Mouse (Mus musculus): Measurements from ENCODE around the gene Scd3.

Scd3 gene

GRCm38 (mm10) chr19:44257377-44257966, 54.4 kb downstream of the Scd3 start:
- no peaks in the 10 kb centered on the region for H3K27me3 ChIP-seq (ENCODE audit: insufficient read depth, low read length)
- TF ChIP-seq NANOG (IDR thresholded peaks at IDR 0.05; ENCODE audit: borderline replicate concordance, low read length) (no peak), CTCF (conservative IDR thresholded peaks at IDR 0.05; ENCODE audit: low read length) (no peak), POU5F1 (IDR thresholded peaks at IDR 0.05; ENCODE audit: borderline replicate concordance, low read length) (no peak)

GRCm38 (mm10) chr19:44259484-44259883, 56.4 kb downstream of the Scd3 start:
- no peaks in the 10 kb centered on the region for H3K27me3 ChIP-seq (ENCODE audit: insufficient read depth, low read length)
- peaks cover 72% of the 10 kb centered on the region for H3K4me1 ChIP-seq (replicated peaks; ENCODE audit: low read depth, low read length)
- no peak overlapping the region for H3K4me3 ChIP-seq (replicated peaks; ENCODE audit: low read length)
- H3K9me3 ChIP-seq (ENCODE audit: low read length), result peaks cover 26% of the 10 kb centered on the region; the same call in 1 of the 2 replicates
- H3K36me3 ChIP-seq (ENCODE audit: insufficient read depth, low read length), result no peaks in the 10 kb centered on the region
- TF ChIP-seq POU5F1 (IDR thresholded peaks at IDR 0.05; ENCODE audit: borderline replicate concordance, low read length), result no peak
- TF ChIP-seq CTCF (conservative IDR thresholded peaks at IDR 0.05; ENCODE audit: low read length), result no peak
- no peak for TF ChIP-seq NANOG (IDR thresholded peaks at IDR 0.05; ENCODE audit: borderline replicate concordance, low read length)

More at GRCm38 (mm10) chr19:44257377-44257966, 54.4 kb downstream of the Scd3 start:
- no peaks in the 10 kb centered on the region for H3K36me3 ChIP-seq (ENCODE audit: insufficient read depth, low read length)
- H3K4me1 ChIP-seq (replicated peaks; ENCODE audit: low read depth, low read length), result peaks cover 63% of the 10 kb centered on the region
- peak overlapping the region; percentile 2; the same call in 1 of the 2 replicates for H3K4me3 ChIP-seq (replicated peaks; ENCODE audit: low read length)
- H3K9me3 ChIP-seq (ENCODE audit: low read length), result peaks cover 39% of the 10 kb centered on the region

- no peak for TF ChIP-seq POU5F1 (IDR thresholded peaks at IDR 0.05; ENCODE audit: borderline replicate concordance, low read length)
- peak; percentile 19; the same call in 1 of the 2 replicates for TF ChIP-seq CTCF (conservative IDR thresholded peaks at IDR 0.05; ENCODE audit: low read length)
- peaks cover 17% of the 10 kb centered on the region; the same call in 1 of the 2 replicates for H3K9me3 ChIP-seq (ENCODE audit: low read length)
- H3K4me1 ChIP-seq (replicated peaks; ENCODE audit: low read depth, low read length), result peaks cover 81% of the 10 kb centered on the region
- no peaks in the 10 kb centered on the region for H3K36me3 ChIP-seq (ENCODE audit: insufficient read depth, low read length)
- H3K4me3 ChIP-seq (replicated peaks; ENCODE audit: low read length), result no peak overlapping the region
- H3K27me3 ChIP-seq (ENCODE audit: insufficient read depth, low read length), result no peaks in the 10 kb centered on the region
These were observed 57.4 kb downstream of the Scd3 start for GRCm38 (mm10) chr19:44260487-44260886.

GRCm38 (mm10) chr19:44261774-44262173, 58.7 kb downstream of the Scd3 start:
- Histone ChIP-seq H3K27me3 (ENCODE audit: insufficient read depth, low read length) (no peaks in the 10 kb centered on the region), H3K36me3 (ENCODE audit: insufficient read depth, low read length) (no peaks in the 10 kb centered on the region), H3K9me3 (ENCODE audit: low read length) (0 out of 2 replicates have a peak, but pooled peaks cover 5% of the 10 kb centered on the region), H3K4me3 (replicated peaks; ENCODE audit: low read length) (no peak overlapping the region), H3K4me1 (replicated peaks; ENCODE audit: low read depth, low read length) (peaks cover 93% of the 10 kb centered on the region)
- TF ChIP-seq NANOG (IDR thresholded peaks at IDR 0.05; ENCODE audit: borderline replicate concordance, low read length) (peak; percentile 88), POU5F1 (IDR thresholded peaks at IDR 0.05; ENCODE audit: borderline replicate concordance, low read length) (no peak), CTCF (conservative IDR thresholded peaks at IDR 0.05; ENCODE audit: low read length) (no peak)

- Histone ChIP-seq H3K36me3 (ENCODE audit: insufficient read depth, low read length) (no peaks in the 10 kb centered on the region), H3K27me3 (ENCODE audit: insufficient read depth, low read length) (no peaks in the 10 kb centered on the region), H3K4me1 (replicated peaks; ENCODE audit: low read depth, low read length) (peaks cover 88% of the 10 kb centered on the region), H3K9me3 (ENCODE audit: low read length) (no peaks in the 10 kb centered on the region), H3K4me3 (replicated peaks; ENCODE audit: low read length) (no peak overlapping the region)
- TF ChIP-seq CTCF (conservative IDR thresholded peaks at IDR 0.05; ENCODE audit: low read length) (no peak), POU5F1 (IDR thresholded peaks at IDR 0.05; ENCODE audit: borderline replicate concordance, low read length) (no peak)
These were observed 60.5 kb downstream of the Scd3 start for GRCm38 (mm10) chr19:44263581-44263980.

GRCm38 (mm10) chr19:44264226-44264625, 61.2 kb downstream of the Scd3 start:
- no peaks in the 10 kb centered on the region for H3K36me3 ChIP-seq (ENCODE audit: insufficient read depth, low read length)
- TF ChIP-seq NANOG (IDR thresholded peaks at IDR 0.05; ENCODE audit: borderline replicate concordance, low read length) (no peak), POU5F1 (IDR thresholded peaks at IDR 0.05; ENCODE audit: borderline replicate concordance, low read length) (no peak), CTCF (conservative IDR thresholded peaks at IDR 0.05; ENCODE audit: low read length) (no peak)
- H3K4me1 ChIP-seq (replicated peaks; ENCODE audit: low read depth, low read length), result peaks cover 84% of the 10 kb centered on the region
- no peaks in the 10 kb centered on the region for H3K9me3 ChIP-seq (ENCODE audit: low read length)
- H3K27me3 ChIP-seq (ENCODE audit: insufficient read depth, low read length), result no peaks in the 10 kb centered on the region
- H3K4me3 ChIP-seq (replicated peaks; ENCODE audit: low read length), result no peak overlapping the region

- Histone ChIP-seq H3K4me1 (replicated peaks; ENCODE audit: low read depth, low read length) (peaks cover 79% of the 10 kb centered on the region), H3K4me3 (replicated peaks; ENCODE audit: low read length) (peak overlapping the region; percentile 42), H3K9me3 (ENCODE audit: low read length) (no peaks in the 10 kb centered on the region), H3K27me3 (ENCODE audit: insufficient read depth, low read length) (no peaks in the 10 kb centered on the region), H3K36me3 (ENCODE audit: insufficient read depth, low read length) (no peaks in the 10 kb centered on the region)
- TF ChIP-seq POU5F1 (IDR thresholded peaks at IDR 0.05; ENCODE audit: borderline replicate concordance, low read length) (no peak), NANOG (IDR thresholded peaks at IDR 0.05; ENCODE audit: borderline replicate concordance, low read length) (no peak), CTCF (conservative IDR thresholded peaks at IDR 0.05; ENCODE audit: low read length) (no peak)
These were observed 62.2 kb downstream of the Scd3 start for GRCm38 (mm10) chr19:44265300-44265699.

GRCm38 (mm10) chr19:44265911-44266337, 62.9 kb downstream of the Scd3 start:
- H3K4me1 ChIP-seq (replicated peaks; ENCODE audit: low read depth, low read length), result peaks cover 79% of the 10 kb centered on the region
- no peaks in the 10 kb centered on the region for H3K27me3 ChIP-seq (ENCODE audit: insufficient read depth, low read length)
- peak overlapping the region; percentile 78 for H3K4me3 ChIP-seq (replicated peaks; ENCODE audit: low read length)
- H3K9me3 ChIP-seq (ENCODE audit: low read length), result no peaks in the 10 kb centered on the region
- TF ChIP-seq POU5F1 (IDR thresholded peaks at IDR 0.05; ENCODE audit: borderline replicate concordance, low read length), result peak; percentile 75; the same call in 1 of the 2 replicates
- TF ChIP-seq NANOG (IDR thresholded peaks at IDR 0.05; ENCODE audit: borderline replicate concordance, low read length), result peak; percentile 79; the same call in 1 of the 2 replicates
- no peak for TF ChIP-seq CTCF (conservative IDR thresholded peaks at IDR 0.05; ENCODE audit: low read length)
- H3K36me3 ChIP-seq (ENCODE audit: insufficient read depth, low read length), result no peaks in the 10 kb centered on the region

GRCm38 (mm10) chr19:44266458-44266823, 63.4 kb downstream of the Scd3 start:
- Histone ChIP-seq H3K4me3 (replicated peaks; ENCODE audit: low read length) (peak overlapping the region; percentile 78), H3K36me3 (ENCODE audit: insufficient read depth, low read length) (no peaks in the 10 kb centered on the region), H3K9me3 (ENCODE audit: low read length) (no peaks in the 10 kb centered on the region), H3K4me1 (replicated peaks; ENCODE audit: low read depth, low read length) (peaks cover 77% of the 10 kb centered on the region), H3K27me3 (ENCODE audit: insufficient read depth, low read length) (no peaks in the 10 kb centered on the region)
- TF ChIP-seq CTCF (conservative IDR thresholded peaks at IDR 0.05; ENCODE audit: low read length) (no peak), POU5F1 (IDR thresholded peaks at IDR 0.05; ENCODE audit: borderline replicate concordance, low read length) (no peak), NANOG (IDR thresholded peaks at IDR 0.05; ENCODE audit: borderline replicate concordance, low read length) (no peak)
